Mouse (Mus musculus): Measurements from ENCODE around the gene Fbxo42. TPM values are rescaled to one million over a fixed set of nuclear protein-coding genes. Genes with fewer than 3 reads are reported as not detected.

Fbxo42 gene
- polyA plus RNA-seq, 2 experiments from 2014 or later = 5.0 to 7.3 TPM

- no peak for ATAC-seq
Observed at GRCm38 (mm10) chr4:141219583-141220213, 72.0 kb downstream of the Fbxo42 start.

GRCm38 (mm10) chr4:141221848-141222247 is 74.1 kb downstream of the Fbxo42 start:
- ATAC-seq = no peak

GRCm38 (mm10) chr4:141222752-141223151 is 75.0 kb downstream of the Fbxo42 start:
- ATAC-seq = no peak

- ATAC-seq = no peak
Observed at GRCm38 (mm10) chr4:141228687-141229086, 81.0 kb downstream of the Fbxo42 start.

GRCm38 (mm10) chr4:141233196-141233595 is 85.5 kb downstream of the Fbxo42 start:
- no peak for ATAC-seq

- no peak for ATAC-seq
Observed at GRCm38 (mm10) chr4:141235537-141236111, 87.9 kb downstream of the Fbxo42 start.

- no peak for ATAC-seq
Observed at GRCm38 (mm10) chr4:141236856-141237255, 89.1 kb downstream of the Fbxo42 start.

- peak; percentile 38 for ATAC-seq
Observed at GRCm38 (mm10) chr4:141238492-141239387, 91.0 kb downstream of the Fbxo42 start.

- ATAC-seq = peak; percentile 92
Observed at GRCm38 (mm10) chr4:141239388-141240125, 91.8 kb downstream of the Fbxo42 start, which contains the start of gene Arhgef19. Arhgef19 (plus strand) TSS chr4:141239499.

GRCm38 (mm10) chr4:141240617-141241016 is 92.9 kb downstream of the Fbxo42 start:
- ATAC-seq = no peak

- no peak for ATAC-seq
Observed at GRCm38 (mm10) chr4:141241861-141242260, 94.1 kb downstream of the Fbxo42 start.

GRCm38 (mm10) chr4:141242651-141243241 is 95.0 kb downstream of the Fbxo42 start:
- ATAC-seq = no peak

- no peak for ATAC-seq
Observed at GRCm38 (mm10) chr4:141243636-141244035, 95.9 kb downstream of the Fbxo42 start.

- ATAC-seq = no peak
Observed at GRCm38 (mm10) chr4:141244401-141244800, 96.7 kb downstream of the Fbxo42 start.

GRCm38 (mm10) chr4:141244931-141245425 is 97.3 kb downstream of the Fbxo42 start:
- no peak for ATAC-seq

GRCm38 (mm10) chr4:141246089-141246997 is 98.6 kb downstream of the Fbxo42 start:
- no peak for ATAC-seq

- ATAC-seq = no peak
Observed at GRCm38 (mm10) chr4:141246998-141247350, 99.3 kb downstream of the Fbxo42 start.

- ATAC-seq = no peak
Observed at GRCm38 (mm10) chr4:141247776-141248613, 100.3 kb downstream of the Fbxo42 start.

- no peak for ATAC-seq
Observed at GRCm38 (mm10) chr4:141248614-141248978, 100.9 kb downstream of the Fbxo42 start.

- ATAC-seq = no peak
Observed at GRCm38 (mm10) chr4:141249383-141249782, 101.7 kb downstream of the Fbxo42 start.

All from activated CD4-positive, CD25-positive, alpha-beta regulatory T cell, adult 4 months (primary cell).